Mouse (Mus musculus) myocyte (in vitro differentiated cells): ENCODE measurements around the gene Mavs. TPM values are rescaled to one million over a fixed set of nuclear protein-coding genes. Genes with fewer than 3 reads are reported as not detected.
A peak's percentile ranks its signal among the peaks of the same experiment; 100 is the strongest.

Experiments used
- H3K27me3 ChIP-seq: one replicate; pipeline ENCODE4 v1.6.1; 2011; ENCODE audit not compliant: control insufficient read depth, insufficient read depth, insufficient read length
- H3K36me3 ChIP-seq: one replicate; pipeline ENCODE4 v1.6.1; 2011; ENCODE audit not compliant: control insufficient read depth, insufficient read depth
- H3K4me2 ChIP-seq: one replicate; pipeline ENCODE4 v1.6.1; 2011; ENCODE audit warnings: low read depth, control low read depth
- H3K4me3 ChIP-seq: one replicate; pipeline ENCODE4 v1.5.1; 2011; ENCODE audit warnings: mild to moderate bottlenecking, control low read depth, moderate library complexity
- H3K79me2 ChIP-seq: one replicate; pipeline ENCODE4 v1.6.1; 2011; ENCODE audit not compliant: control insufficient read depth, insufficient read depth
- H3ac ChIP-seq: one replicate; pipeline ENCODE4 v1.6.1; 2011; ENCODE audit not compliant: control insufficient read depth, insufficient read length
- CEBPB ChIP-seq: IDR thresholded peaks from 2 replicates; pipeline ENCODE4 v1.6.1; 2011; ENCODE audit warnings: mild to moderate bottlenecking, moderate library complexity; ENCODE audit not compliant: poor library complexity, insufficient read depth, severe bottlenecking
- E2F4 ChIP-seq: IDR thresholded peaks from one replicate; pipeline ENCODE4 v1.6.1; 2011; ENCODE audit warnings: mild to moderate bottlenecking, control low read depth, moderate library complexity; ENCODE audit not compliant: insufficient read depth
- MAX ChIP-seq: IDR thresholded peaks from one replicate; pipeline ENCODE4 v1.6.1; 2011; ENCODE audit warnings: low read depth, mild to moderate bottlenecking, control low read depth
- MYOD1 ChIP-seq, 3 experiments: IDR thresholded peaks; one replicate each; pipeline ENCODE4 v1.6.1; 2011; ENCODE audit warnings: control low read depth in 2 of 3, low read depth in 2 of 3, mild to moderate bottlenecking in 2 of 3, moderate library complexity in 1 of 3; ENCODE audit not compliant: insufficient read length in 2 of 3, control insufficient read depth in 1 of 3
- MYOG ChIP-seq, 3 experiments: IDR thresholded peaks; one replicate each; pipeline ENCODE4 v1.6.1; 2011; ENCODE audit warnings: control low read depth in 2 of 3, low read depth in 2 of 3, mild to moderate bottlenecking in 2 of 3; ENCODE audit not compliant: insufficient read length in 2 of 3, control insufficient read depth in 1 of 3, insufficient read depth in 1 of 3
- POLR2A ChIP-seq: IDR thresholded peaks from one replicate; pipeline ENCODE4 v1.6.1; 2011; ENCODE audit warnings: low read depth, mild to moderate bottlenecking, control low read depth, moderate library complexity; ENCODE audit not compliant: insufficient read length
- POLR2AphosphoS2 ChIP-seq: IDR thresholded peaks from one replicate; pipeline ENCODE4 v1.6.1; 2011; ENCODE audit warnings: low read depth, control low read depth; ENCODE audit not compliant: insufficient read length
- REST ChIP-seq: IDR thresholded peaks from one replicate; pipeline ENCODE4 v1.6.1; 2011; ENCODE audit warnings: mild to moderate bottlenecking, control low read depth, moderate library complexity; ENCODE audit not compliant: insufficient read depth, insufficient read length
- SRF ChIP-seq: IDR thresholded peaks from one replicate; pipeline ENCODE4 v1.6.1; 2011; ENCODE audit warnings: low read depth; ENCODE audit not compliant: control insufficient read depth, insufficient read length
- TCF12 ChIP-seq: IDR thresholded peaks from one replicate; pipeline ENCODE4 v1.6.1; 2011; ENCODE audit warnings: mild to moderate bottlenecking, control low read depth; ENCODE audit not compliant: poor library complexity, insufficient read depth, severe bottlenecking
- TCF3 ChIP-seq: IDR thresholded peaks from one replicate; pipeline ENCODE4 v1.6.1; 2011; ENCODE audit warnings: low read depth, control low read depth; ENCODE audit not compliant: insufficient read length
- USF1 ChIP-seq: IDR thresholded peaks from one replicate; pipeline ENCODE4 v1.6.1; 2011; ENCODE audit warnings: low read depth, mild to moderate bottlenecking, control low read depth, moderate library complexity
- polyA plus RNA-seq: library from polyadenylated mRNA; unstranded; fragments of >200 nt; fragmentation: generic; extraction: Trizol; gene quantifications from one replicate; pipeline ENCODE4 v1.2.1, GENCODE M21; 2012; ENCODE audit warnings: missing spikeins

The Mavs gene
- polyA plus RNA-seq, 1 experiment, result 16.6 TPM

DNA sequence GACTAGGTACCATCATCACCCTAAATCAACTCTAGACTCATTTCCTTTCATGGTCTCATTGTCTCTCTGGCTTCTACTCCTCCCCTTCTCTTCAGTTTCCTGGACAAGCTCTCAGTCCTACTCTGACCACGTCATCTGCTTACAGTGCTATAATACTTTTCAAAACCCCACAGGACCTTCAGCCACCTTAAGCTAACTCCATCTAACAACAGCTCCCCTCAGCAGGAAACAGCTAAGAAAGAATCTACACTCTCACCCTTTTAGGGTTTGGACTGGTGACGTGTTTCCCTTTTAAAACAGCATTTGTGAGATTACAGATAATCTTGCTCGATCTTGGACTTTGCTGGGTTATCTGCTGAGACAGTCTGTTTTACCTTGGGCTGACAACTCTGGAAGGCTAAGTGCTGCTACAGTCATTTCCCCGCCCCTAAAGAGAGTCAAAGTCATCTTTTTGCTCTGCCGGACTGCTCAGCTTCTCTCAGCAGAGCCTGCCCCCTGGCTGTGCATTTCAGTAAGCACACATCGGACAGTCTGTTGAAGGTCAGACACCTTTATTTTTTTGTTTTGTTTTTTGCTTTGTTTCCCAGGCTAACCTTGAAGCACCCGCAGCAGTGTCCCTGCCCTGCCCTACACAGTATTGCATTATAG is 19.9 kb downstream of the Mavs start:
- Histone ChIP-seq H3ac (no peak overlapping the region), H3K79me2 (no peaks in the 10 kb centered on the region), H3K4me2 (peak overlapping the region; percentile 60), H3K36me3 (no peaks in the 10 kb centered on the region), H3K27me3 (no peaks in the 10 kb centered on the region), H3K4me3 (no peak overlapping the region)
- no peak for TF ChIP-seq TCF3
- no peak for TF ChIP-seq USF1
- TF ChIP-seq E2F4, result no peak
- no peak for TF ChIP-seq TCF12
- no peak for TF ChIP-seq CEBPB
- no peak for TF ChIP-seq SRF
- no peak for TF ChIP-seq REST
- no peak for TF ChIP-seq MYOD1 (IDR thresholded peaks at IDR 0.05; ENCODE audit: control insufficient read depth in 1 of 3, insufficient read length in 2 of 3, low read depth in 2 of 3)
- no peak for TF ChIP-seq MYOG (IDR thresholded peaks at IDR 0.05; ENCODE audit: control insufficient read depth in 1 of 3, insufficient read depth in 1 of 3, insufficient read length in 2 of 3, low read depth in 2 of 3)
- TF ChIP-seq POLR2A, result no peak
- no peak for TF ChIP-seq POLR2AphosphoS2
- TF ChIP-seq MAX, result no peak

DNA sequence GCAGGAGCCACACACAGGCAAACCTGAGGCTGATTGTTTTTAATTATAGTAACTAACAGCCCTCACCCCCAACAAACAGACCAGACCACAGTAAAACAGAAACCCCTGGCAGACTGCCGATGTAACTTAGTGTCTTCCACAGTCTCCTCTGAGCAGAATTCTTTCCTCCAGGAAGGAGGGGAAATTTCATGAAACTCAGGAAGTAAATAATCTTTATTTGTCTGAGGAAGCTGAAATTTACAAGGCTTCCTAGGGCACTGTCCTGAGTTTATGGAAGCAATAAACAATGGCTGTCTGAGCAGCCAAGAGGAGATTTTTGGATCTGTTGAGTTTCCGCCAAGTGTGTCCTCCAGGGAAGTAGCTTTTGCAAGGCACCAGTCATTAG is 20.5 kb downstream of the Mavs start:
- Histone ChIP-seq H3K36me3 (no peaks in the 10 kb centered on the region), H3K4me3 (no peak overlapping the region), H3K27me3 (no peaks in the 10 kb centered on the region), H3ac (no peak overlapping the region), H3K4me2 (peak overlapping the region; percentile 60), H3K79me2 (no peaks in the 10 kb centered on the region)
- TF ChIP-seq MAX (no peak), MYOD1 (IDR thresholded peaks at IDR 0.05; ENCODE audit: control insufficient read depth in 1 of 3, insufficient read length in 2 of 3, low read depth in 2 of 3) (no peak), TCF3 (no peak)

DNA sequence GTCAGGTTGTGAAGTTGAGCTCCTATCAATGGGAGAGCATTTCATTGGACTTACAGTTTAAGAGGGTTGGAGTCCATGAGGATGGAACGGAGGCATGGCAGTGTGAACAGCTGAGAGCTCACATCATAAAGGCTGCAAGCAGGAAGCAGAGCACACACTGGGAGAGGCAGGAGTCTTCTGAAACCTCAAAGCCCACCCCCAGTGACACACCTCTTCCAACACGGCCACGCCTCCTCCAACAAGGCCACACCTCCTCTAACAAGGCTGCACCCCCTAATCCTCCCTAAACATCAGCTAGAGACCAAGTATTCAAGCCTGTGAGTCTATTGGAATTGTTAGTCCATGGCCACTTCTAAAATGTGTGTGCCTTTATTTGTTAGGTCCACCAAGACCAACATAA is 21.9 kb downstream of the Mavs start:
- H3K36me3 ChIP-seq, result no peaks in the 10 kb centered on the region
- H3K27me3 ChIP-seq, result no peaks in the 10 kb centered on the region
- no peak overlapping the region for H3K4me2 ChIP-seq
- no peak overlapping the region for H3ac ChIP-seq
- TF ChIP-seq E2F4 (no peak), SRF (no peak), REST (no peak), MYOG (IDR thresholded peaks at IDR 0.05; ENCODE audit: control insufficient read depth in 1 of 3, insufficient read depth in 1 of 3, insufficient read length in 2 of 3, low read depth in 2 of 3) (no peak), MAX (no peak), TCF3 (no peak), POLR2A (no peak), TCF12 (no peak), CEBPB (no peak), USF1 (no peak), POLR2AphosphoS2 (no peak)
- H3K4me3 ChIP-seq, result no peak overlapping the region
- no peaks in the 10 kb centered on the region for H3K79me2 ChIP-seq

DNA sequence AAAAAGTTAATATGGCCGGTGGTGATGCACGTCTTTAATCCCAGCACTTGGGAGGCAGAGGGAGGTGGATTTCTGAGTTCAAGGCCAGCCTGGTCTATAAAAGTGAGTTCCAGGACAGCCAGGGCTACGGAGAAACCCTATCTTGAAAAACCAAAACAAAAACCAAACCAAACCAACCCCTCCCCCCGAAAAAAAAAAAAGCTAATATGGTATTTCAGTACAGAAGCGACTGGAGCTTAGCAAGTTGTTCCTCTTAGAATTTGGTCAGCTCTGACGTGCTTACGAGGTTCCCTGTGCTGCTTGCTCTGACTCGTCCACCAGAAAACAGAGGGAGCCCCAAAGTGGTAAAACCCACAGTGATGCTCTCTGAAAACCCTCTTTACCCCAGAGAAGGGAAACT is 24.8 kb downstream of the Mavs start:
- Histone ChIP-seq H3K4me2 (no peak overlapping the region), H3K27me3 (no peaks in the 10 kb centered on the region), H3K36me3 (no peaks in the 10 kb centered on the region), H3ac (no peak overlapping the region), H3K4me3 (no peak overlapping the region), H3K79me2 (peaks cover 7% of the 10 kb centered on the region)
- no peak for TF ChIP-seq MYOG (IDR thresholded peaks at IDR 0.05; ENCODE audit: control insufficient read depth in 1 of 3, insufficient read depth in 1 of 3, insufficient read length in 2 of 3, low read depth in 2 of 3)
- no peak for TF ChIP-seq CEBPB
- TF ChIP-seq USF1, result no peak
- no peak for TF ChIP-seq REST

DNA sequence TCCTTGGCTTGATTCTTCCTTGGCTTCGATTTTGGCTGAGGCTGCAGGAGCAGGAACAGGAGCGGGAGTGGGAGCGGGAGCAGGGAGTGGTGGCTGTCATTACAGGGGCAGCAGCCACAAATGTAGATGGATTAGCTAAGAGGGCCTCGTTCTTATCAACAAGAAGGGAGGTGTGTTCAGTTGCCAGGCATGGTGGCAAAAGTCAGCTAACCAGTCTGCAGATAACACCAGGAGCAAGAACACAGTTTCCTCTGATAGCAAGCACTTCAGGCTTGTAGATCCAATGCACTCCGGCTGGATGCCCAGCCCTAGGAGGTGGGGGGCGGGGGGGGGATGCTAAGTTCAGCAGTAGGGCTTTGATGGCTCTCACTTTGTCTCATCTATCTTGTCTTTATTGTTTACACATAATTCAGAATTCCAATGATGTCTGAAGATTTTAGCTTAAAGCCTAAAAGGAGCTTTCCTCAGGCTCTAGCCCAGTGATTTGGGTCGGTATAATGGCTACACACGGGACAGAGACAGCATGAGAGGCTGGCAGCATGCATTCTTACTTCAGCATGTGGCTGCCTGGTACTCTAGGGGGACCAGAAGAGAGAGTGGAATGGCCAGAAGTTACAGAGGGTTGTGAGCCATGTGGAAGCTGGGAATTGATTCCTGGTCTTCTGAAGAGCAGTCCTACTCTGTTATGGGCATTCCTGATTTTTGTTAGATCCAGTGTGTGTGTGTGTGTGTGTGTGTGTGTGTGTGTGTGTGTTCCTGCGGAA is 26.9 kb downstream of the Mavs start:
- no peak overlapping the region for H3K4me2 ChIP-seq
- H3K36me3 ChIP-seq, result no peaks in the 10 kb centered on the region
- peaks cover 28% of the 10 kb centered on the region for H3K79me2 ChIP-seq
- TF ChIP-seq SRF, result no peak
- no peak for TF ChIP-seq E2F4
- TF ChIP-seq MAX, result no peak
- no peak for TF ChIP-seq MYOD1 (IDR thresholded peaks at IDR 0.05; ENCODE audit: control insufficient read depth in 1 of 3, insufficient read length in 2 of 3, low read depth in 2 of 3)
- TF ChIP-seq MYOG (IDR thresholded peaks at IDR 0.05; ENCODE audit: control insufficient read depth in 1 of 3, insufficient read depth in 1 of 3, insufficient read length in 2 of 3, low read depth in 2 of 3), result no peak
- TF ChIP-seq USF1, result no peak
- TF ChIP-seq POLR2AphosphoS2, result no peak
- no peak for TF ChIP-seq CEBPB
- no peak for TF ChIP-seq POLR2A
- no peak for TF ChIP-seq REST
- TF ChIP-seq TCF12, result no peak
- H3ac ChIP-seq, result no peak overlapping the region
- H3K27me3 ChIP-seq, result no peaks in the 10 kb centered on the region
- no peak overlapping the region for H3K4me3 ChIP-seq
